Mouse (Mus musculus) heart, embryonic 15.5 days (tissue): ENCODE data around the gene Emilin3. TPM values are rescaled to one million over a fixed set of nuclear protein-coding genes. Genes with fewer than 3 reads are reported as not detected.

Experiments
- ATAC-seq: fragments of 200-750 bp; cut with Nextera tagmentation; replicated peaks from 2 replicates; pipeline ENCODE4 v1.8.0; 2017; ENCODE audit warnings: low read depth, moderate TSS enrichment; ENCODE audit not compliant: insufficient number of reproducible peaks, insufficient read depth, low FRiP score
- H3K27ac ChIP-seq: fragments of 300-500 bp; sonication (generic); 2 replicates; pipeline ENCODE4 v1.5.1; 2015; ENCODE audit warnings: mild to moderate bottlenecking, inconsistent platforms
- H3K27me3 ChIP-seq: fragments of 300-500 bp; sonication (generic); 2 replicates; pipeline ENCODE4 v1.6.1; 2015; ENCODE audit warnings: inconsistent platforms
- H3K36me3 ChIP-seq: fragments of 300-500 bp; sonication (generic); 2 replicates; pipeline ENCODE4 v1.6.1; 2015; ENCODE audit warnings: mild to moderate bottlenecking, inconsistent platforms
- H3K4me1 ChIP-seq: fragments of 300-500 bp; sonication (generic); replicated peaks from 2 replicates; pipeline ENCODE4 v1.6.1; 2015; ENCODE audit warnings: inconsistent platforms
- H3K4me2 ChIP-seq: fragments of 300-500 bp; sonication (generic); 2 replicates; pipeline ENCODE4 v1.6.1; 2015; ENCODE audit warnings: inconsistent platforms, mild to moderate bottlenecking, moderate library complexity
- H3K4me3 ChIP-seq: fragments of 300-500 bp; sonication (generic); 2 replicates; pipeline ENCODE4 v1.5.1; 2015; ENCODE audit warnings: mild to moderate bottlenecking, inconsistent platforms
- H3K9ac ChIP-seq: fragments of 300-500 bp; sonication (generic); 2 replicates; pipeline ENCODE4 v1.6.1; 2015; ENCODE audit warnings: mild to moderate bottlenecking, inconsistent platforms
- H3K9me3 ChIP-seq: fragments of 300-500 bp; sonication (generic); replicated peaks from 2 replicates; pipeline ENCODE4 v1.6.1; 2016; ENCODE audit warnings: inconsistent platforms
- WGBS: fragments of 180-500 bp; shearing (Covaris S2); methylation state at CpG from one replicate; pipeline ENCODE4 v1.1.7; 2015; ENCODE audit warnings: mixed read lengths; 5-methylcytosine and 5-hydroxymethylcytosine counted together
- polyA plus RNA-seq: library from polyadenylated mRNA; unstranded; fragments of >200 nt; fragmentation: Nextera tagmentation; extraction: Ambion mirVana; gene quantifications from 2 replicates; pipeline ENCODE4 v1.2.1, GENCODE M21; 2015

Emilin3 gene
- polyA plus RNA-seq, 1 experiment from 2014 or later, result 1.7 TPM

GRCm38 (mm10) chr2:160940930-160941709, 29.0 kb upstream of the Emilin3 start:
- no peak overlapping the region for H3K4me3 ChIP-seq
- H3K4me2 ChIP-seq, result peak overlapping the region; percentile 27
- peak; percentile 49; the same call in 1 of the 2 replicates for ATAC-seq
- H3K27me3 ChIP-seq, result no peaks in the 10 kb centered on the region
- peaks cover 24% of the 10 kb centered on the region for H3K4me1 ChIP-seq
- WGBS, result 25% methylated on average over 17 of the region's 17 CpGs
- H3K27ac ChIP-seq, result peak overlapping the region; percentile 67
- no peaks in the 10 kb centered on the region for H3K36me3 ChIP-seq
- H3K9me3 ChIP-seq, result no peaks in the 10 kb centered on the region
- 0 out of 2 replicates have a peak overlapping the region, but pooled peaks have one; percentile 1 for H3K9ac ChIP-seq

- 78% methylated on average over 4 of the region's 4 CpGs for WGBS
These were observed 22.3 kb upstream of the Emilin3 start for GRCm38 (mm10) chr2:160934451-160934850.

DNA sequence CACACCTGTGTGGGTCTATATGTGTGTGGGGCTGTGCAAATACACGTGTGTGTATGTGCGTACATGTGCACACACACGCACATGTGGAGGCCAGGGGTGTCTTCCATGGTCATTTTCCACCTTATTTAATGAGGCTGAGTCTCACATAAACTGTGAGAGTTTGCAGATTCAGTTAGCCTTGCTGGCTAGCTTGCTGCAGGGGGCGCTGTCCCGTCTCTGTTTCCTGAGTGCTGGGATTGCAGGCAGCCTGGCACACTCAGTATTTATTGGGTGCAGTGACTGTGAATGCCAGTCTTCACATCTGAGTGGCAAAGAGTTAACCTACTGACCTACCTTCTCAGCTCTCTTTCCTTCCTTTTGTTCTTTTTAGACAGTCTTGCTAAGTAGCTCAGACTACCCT, 21.8 kb upstream of the Emilin3 start:
- Histone ChIP-seq H3K9me3 (no peaks in the 10 kb centered on the region), H3K27me3 (no peaks in the 10 kb centered on the region), H3K4me2 (no peak overlapping the region), H3K27ac (no peak overlapping the region), H3K36me3 (no peaks in the 10 kb centered on the region), H3K9ac (no peak overlapping the region), H3K4me1 (no peaks in the 10 kb centered on the region; the same call in 1 of the 2 replicates), H3K4me3 (no peak overlapping the region)
- ATAC-seq, result no peak
- 68% methylated on average over 5 of the region's 5 CpGs for WGBS

More at GRCm38 (mm10) chr2:160934451-160934850, 22.3 kb upstream of the Emilin3 start:
- ATAC-seq, result no peak
- Histone ChIP-seq H3K36me3 (no peaks in the 10 kb centered on the region), H3K4me3 (no peak overlapping the region), H3K27ac (no peak overlapping the region), H3K4me2 (no peak overlapping the region), H3K27me3 (no peaks in the 10 kb centered on the region), H3K9me3 (no peaks in the 10 kb centered on the region), H3K4me1 (no peaks in the 10 kb centered on the region; the same call in 1 of the 2 replicates), H3K9ac (no peak overlapping the region)

DNA sequence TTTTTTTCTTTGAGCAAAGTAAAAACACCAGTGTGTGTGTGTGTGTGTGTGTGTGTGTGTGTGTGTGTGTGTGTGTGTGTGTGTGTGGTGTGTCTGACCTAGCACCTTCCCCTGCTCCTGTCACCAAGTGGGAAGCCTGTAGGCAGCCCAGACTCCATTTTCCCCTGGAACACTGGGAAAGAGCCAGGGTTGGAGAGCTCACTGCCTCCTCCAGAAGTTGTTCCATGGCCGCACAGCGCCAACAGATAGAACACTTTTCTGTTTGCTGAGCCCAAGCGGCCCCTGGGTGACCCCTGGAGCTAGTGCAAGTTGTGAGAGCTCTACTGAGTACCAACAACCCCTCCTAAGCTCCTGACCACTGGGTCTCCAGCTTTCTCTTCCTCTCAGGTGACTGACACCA, 20.9 kb upstream of the Emilin3 start:
- H3K4me1 ChIP-seq, result no peaks in the 10 kb centered on the region; the same call in 1 of the 2 replicates
- no peaks in the 10 kb centered on the region for H3K27me3 ChIP-seq
- H3K36me3 ChIP-seq, result no peaks in the 10 kb centered on the region
- WGBS, result 55% methylated on average over 3 of the region's 3 CpGs
- H3K4me3 ChIP-seq, result no peak overlapping the region
- H3K27ac ChIP-seq, result no peak overlapping the region
- H3K4me2 ChIP-seq, result no peak overlapping the region
- H3K9me3 ChIP-seq, result no peaks in the 10 kb centered on the region
- H3K9ac ChIP-seq, result no peak overlapping the region
- no peak for ATAC-seq

DNA sequence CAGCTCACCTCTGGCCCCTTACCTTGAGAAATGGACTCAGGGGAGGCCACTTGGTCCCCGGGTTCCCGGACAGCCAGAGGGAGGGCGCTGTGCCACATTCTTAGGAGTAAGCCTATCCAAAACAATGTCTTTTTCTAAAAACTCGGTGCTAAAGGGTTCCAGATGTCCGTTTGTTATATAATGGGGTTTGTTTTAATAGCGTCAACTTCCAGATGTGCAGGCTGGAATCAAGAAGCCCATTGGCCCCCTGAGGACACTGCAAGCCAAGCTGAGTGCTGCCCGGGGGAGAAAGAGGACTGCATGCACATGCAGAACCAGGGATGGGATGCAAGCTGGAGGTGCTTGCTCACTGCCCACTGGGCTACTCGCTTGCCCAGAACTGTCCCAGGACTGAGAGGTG, 20.2 kb upstream of the Emilin3 start:
- H3K4me3 ChIP-seq, result no peak overlapping the region
- WGBS, result 71% methylated on average over 8 of the region's 8 CpGs
- no peak overlapping the region for H3K4me2 ChIP-seq
- no peak overlapping the region for H3K27ac ChIP-seq
- no peak for ATAC-seq
- no peaks in the 10 kb centered on the region for H3K27me3 ChIP-seq
- no peaks in the 10 kb centered on the region; the same call in 1 of the 2 replicates for H3K4me1 ChIP-seq
- H3K9ac ChIP-seq, result no peak overlapping the region
- no peaks in the 10 kb centered on the region for H3K36me3 ChIP-seq
- H3K9me3 ChIP-seq, result no peaks in the 10 kb centered on the region

GRCm38 (mm10) chr2:160931378-160931777, 19.2 kb upstream of the Emilin3 start:
- Histone ChIP-seq H3K9ac (no peak overlapping the region), H3K27ac (no peak overlapping the region), H3K36me3 (no peaks in the 10 kb centered on the region), H3K27me3 (no peaks in the 10 kb centered on the region), H3K4me2 (no peak overlapping the region), H3K4me1 (no peaks in the 10 kb centered on the region; the same call in 1 of the 2 replicates), H3K9me3 (no peaks in the 10 kb centered on the region), H3K4me3 (no peak overlapping the region)
- no peak for ATAC-seq
- 88% methylated on average over 5 of the region's 5 CpGs for WGBS

DNA sequence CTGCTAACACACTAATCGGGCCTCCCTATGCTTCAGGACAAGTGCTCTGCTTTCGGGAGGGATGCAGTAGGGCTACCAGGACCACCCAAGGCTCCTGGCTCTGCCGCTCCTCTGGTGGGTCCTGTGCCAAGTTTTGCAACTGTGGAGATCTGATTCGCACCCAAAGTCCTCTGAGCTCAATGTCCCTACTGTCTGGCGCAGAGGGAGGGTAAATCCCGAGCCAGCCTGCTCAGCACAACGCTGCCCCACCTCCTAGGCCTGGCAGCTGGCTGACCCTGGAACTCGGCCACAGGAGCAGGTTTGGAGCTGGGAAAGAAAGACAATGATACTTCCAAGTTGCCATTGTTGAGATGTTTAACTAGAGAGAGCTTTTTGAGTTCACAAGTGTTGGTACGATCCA, 13.1 kb upstream of the Emilin3 start:
- H3K9me3 ChIP-seq, result no peaks in the 10 kb centered on the region
- H3K4me3 ChIP-seq, result no peak overlapping the region
- no peaks in the 10 kb centered on the region for H3K4me1 ChIP-seq
- H3K27me3 ChIP-seq, result no peaks in the 10 kb centered on the region
- H3K9ac ChIP-seq, result no peak overlapping the region
- ATAC-seq, result no peak
- H3K4me2 ChIP-seq, result no peak overlapping the region
- WGBS, result 65% methylated on average over 9 of the region's 9 CpGs
- H3K36me3 ChIP-seq, result no peaks in the 10 kb centered on the region
- no peak overlapping the region for H3K27ac ChIP-seq

GRCm38 (mm10) chr2:160921285-160921684, 9.2 kb upstream of the Emilin3 start:
- no peak overlapping the region for H3K27ac ChIP-seq
- H3K4me1 ChIP-seq, result peaks cover 2% of the 10 kb centered on the region; the same call in 1 of the 2 replicates
- no peaks in the 10 kb centered on the region for H3K9me3 ChIP-seq
- ATAC-seq, result no peak
- H3K4me3 ChIP-seq, result no peak overlapping the region
- H3K36me3 ChIP-seq, result no peaks in the 10 kb centered on the region
- no peaks in the 10 kb centered on the region; the same call in 1 of the 2 replicates for H3K27me3 ChIP-seq
- no peak overlapping the region for H3K4me2 ChIP-seq
- 53% methylated on average over 7 of the region's 7 CpGs for WGBS
- no peak overlapping the region for H3K9ac ChIP-seq

GRCm38 (mm10) chr2:160918930-160919215, 6.7 kb upstream of the Emilin3 start:
- Histone ChIP-seq H3K4me1 (peaks cover 19% of the 10 kb centered on the region), H3K27me3 (peaks cover 19% of the 10 kb centered on the region)
- no peak for ATAC-seq

GRCm38 (mm10) chr2:160918154-160918929, 6.2 kb upstream of the Emilin3 start:
- no peak overlapping the region for H3K4me2 ChIP-seq
- no peak overlapping the region for H3K9ac ChIP-seq
- no peaks in the 10 kb centered on the region for H3K36me3 ChIP-seq
- H3K9me3 ChIP-seq, result no peaks in the 10 kb centered on the region
- ATAC-seq, result no peak
- no peak overlapping the region for H3K4me3 ChIP-seq
- H3K27me3 ChIP-seq, result peaks cover 24% of the 10 kb centered on the region
- H3K4me1 ChIP-seq, result peaks cover 19% of the 10 kb centered on the region
- WGBS, result 52% methylated on average over 8 of the region's 8 CpGs
- no peak overlapping the region for H3K27ac ChIP-seq

More at GRCm38 (mm10) chr2:160918930-160919215, 6.7 kb upstream of the Emilin3 start:
- H3K27ac ChIP-seq, result no peak overlapping the region
- 79% methylated on average over 2 of the region's 2 CpGs for WGBS
- H3K9me3 ChIP-seq, result no peaks in the 10 kb centered on the region
- H3K4me3 ChIP-seq, result no peak overlapping the region
- H3K36me3 ChIP-seq, result no peaks in the 10 kb centered on the region
- no peak overlapping the region for H3K9ac ChIP-seq
- no peak overlapping the region for H3K4me2 ChIP-seq

DNA sequence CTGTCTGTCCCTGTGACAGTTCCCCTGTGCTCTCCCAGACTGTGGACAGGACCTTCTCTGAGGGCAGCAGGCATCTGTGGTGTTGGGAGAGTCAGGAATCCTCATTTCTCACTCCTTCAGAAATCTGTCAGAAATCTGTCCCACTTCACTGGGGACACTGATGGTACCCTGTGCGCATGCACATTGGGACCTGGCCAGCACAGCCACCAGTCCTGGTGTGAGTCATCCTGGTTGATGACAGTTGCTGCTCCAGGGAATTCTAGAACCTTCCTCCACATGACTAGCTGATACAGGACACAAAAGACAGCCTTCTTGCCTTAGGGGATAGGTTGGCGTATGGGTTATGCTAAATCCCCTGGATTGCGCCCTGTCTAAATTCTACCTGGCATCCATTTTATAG, 5.2 kb upstream of the Emilin3 start:
- Histone ChIP-seq H3K4me1 (peaks cover 23% of the 10 kb centered on the region), H3K9ac (no peak overlapping the region), H3K36me3 (no peaks in the 10 kb centered on the region), H3K27ac (no peak overlapping the region), H3K27me3 (peaks cover 34% of the 10 kb centered on the region), H3K4me2 (no peak overlapping the region), H3K9me3 (no peaks in the 10 kb centered on the region), H3K4me3 (no peak overlapping the region)
- ATAC-seq, result no peak
- 73% methylated on average over 3 of the region's 3 CpGs for WGBS
